Comparison of ENCODE assay signal across 22 mouse cellular contexts in the genomic region with DNA sequence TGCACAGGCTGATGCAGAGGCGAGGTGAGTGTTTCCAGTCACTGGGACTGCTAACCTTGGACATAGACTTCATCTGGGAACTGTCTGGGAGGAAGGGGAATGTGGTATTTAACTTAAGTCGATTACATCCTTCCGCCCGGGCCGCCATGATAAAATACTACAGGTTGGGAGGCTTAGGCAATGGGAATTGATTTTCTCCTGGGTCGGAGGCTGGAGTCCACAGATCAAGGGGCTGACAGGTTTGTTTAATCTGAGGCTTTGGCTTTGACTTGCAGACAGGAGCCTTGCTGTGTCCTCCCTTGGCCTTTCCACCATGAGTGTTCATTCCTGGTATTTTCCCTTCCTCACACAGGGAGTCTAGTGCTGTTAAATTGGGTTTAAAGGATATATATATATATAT. TPM values are rescaled to one million over a fixed set of nuclear protein-coding genes. Genes with fewer than 3 reads are reported as not detected.
DNase-seq lines count a peak whose midpoint lies in the region; ATAC-seq and TF ChIP-seq lines count a peak whose summit lies in the region.
"Had no signal": no experiment of that assay in that cellular context is flagged by ENCODE, and none has a peak within 500 bp of the region (broad histone marks: within the 10 kb centered on the region; RNA-seq: fewer than 3 reads in every experiment).

No protein-coding gene starts in this region.

- no peak overlapping the region for H3K27ac ChIP-seq in liver, adult 2 months (replicated peaks; ENCODE audit: insufficient read depth, low read depth, low read length)
- H3K27ac ChIP-seq in liver, embryonic 12.5 days, result no peak overlapping the region
- H3K27ac ChIP-seq in liver, postnatal 0 days (ENCODE audit: low read depth), result no peak overlapping the region
- H3K27ac ChIP-seq: embryonic facial prominence, embryonic 13.5 days; embryonic facial prominence, embryonic 15.5 days; forebrain, embryonic 10.5 days; forebrain, embryonic 12.5 days had no signal

- no peak for TF ChIP-seq CTCF in liver, adult 2 months (IDR thresholded peaks at IDR 0.05; ENCODE audit: low read depth, low read length)
- no peak for TF ChIP-seq CTCF in liver, postnatal 0 days (IDR thresholded peaks at IDR 0.05; ENCODE audit: low read depth)

- no peak overlapping the region for H3K9ac ChIP-seq in liver, adult 2 months (ENCODE audit: low read depth, low read length)
- no peak overlapping the region for H3K9ac ChIP-seq in liver, embryonic 12.5 days
- H3K9ac ChIP-seq in liver, postnatal 0 days (replicated peaks), result no peak overlapping the region
- H3K9ac ChIP-seq: embryonic facial prominence, embryonic 13.5 days; embryonic facial prominence, embryonic 15.5 days; forebrain, embryonic 12.5 days had no signal

- H3K4me3 ChIP-seq in liver, adult 2 months (ENCODE audit: insufficient read depth, low read depth, low read length), result no peak overlapping the region
- H3K4me3 ChIP-seq in liver, embryonic 12.5 days, result no peak overlapping the region
- no peak overlapping the region for H3K4me3 ChIP-seq in liver, postnatal 0 days (ENCODE audit: low read depth, low read length)
- H3K4me3 ChIP-seq: embryonic facial prominence, embryonic 13.5 days; embryonic facial prominence, embryonic 15.5 days; erythroblast, embryonic 14.5 days; forebrain, embryonic 10.5 days; forebrain, embryonic 12.5 days had no signal

- H3K4me1 ChIP-seq in liver, adult 2 months (ENCODE audit: control insufficient read depth, insufficient read depth, low read length), result peaks cover 2% of the 10 kb centered on the region; the same call in 1 of the 2 replicates
- peaks cover 13% of the 10 kb centered on the region for H3K4me1 ChIP-seq in liver, embryonic 12.5 days
- peaks cover 5% of the 10 kb centered on the region for H3K4me1 ChIP-seq in liver, postnatal 0 days (ENCODE audit: insufficient read depth)

- 38% methylated on average over 6 of the region's 6 CpGs for WGBS in liver, adult 2 months
- 77% methylated on average over 6 of the region's 6 CpGs for WGBS in liver, embryonic 12.5 days (ENCODE audit: insufficient replicate concordance)
- 73% methylated on average over 6 of the region's 6 CpGs for WGBS in liver, postnatal 0 days (ENCODE audit: insufficient replicate concordance)

- no peak for ATAC-seq in liver, embryonic 12.5 days
- peak; percentile 68 for ATAC-seq in liver, postnatal 0 days
- ATAC-seq: forebrain, embryonic 14.5 days; forebrain, embryonic 16.5 days had no signal

- H3K27me3 ChIP-seq in liver, adult 2 months (ENCODE audit: control insufficient read depth, insufficient read depth, low read length), result no peaks in the 10 kb centered on the region
- peaks cover 28% of the 10 kb centered on the region for H3K27me3 ChIP-seq in liver, embryonic 12.5 days (replicated peaks)
- peaks cover 9% of the 10 kb centered on the region; the same call in 1 of the 2 replicates for H3K27me3 ChIP-seq in liver, postnatal 0 days (ENCODE audit: insufficient read depth, low read length)

- H3K9me3 ChIP-seq in liver, embryonic 12.5 days (replicated peaks), result no peaks in the 10 kb centered on the region
- H3K9me3 ChIP-seq in liver, postnatal 0 days (ENCODE audit: low read length), result no peaks in the 10 kb centered on the region
- H3K9me3 ChIP-seq: embryonic facial prominence, embryonic 13.5 days; embryonic facial prominence, embryonic 15.5 days; forebrain, embryonic 10.5 days; forebrain, embryonic 12.5 days had no signal

- peak; percentile 86 for DNase-seq in liver, adult 2 months (ENCODE audit: extremely low read depth, low read depth, low spot score)
- DNase-seq in liver, postnatal 0 days, result peak; percentile 29
- DNase-seq in liver, result no peak
- DNase-seq: adrenal gland, adult 2 months; adrenal gland, postnatal 10 days; adrenal gland, postnatal 25 days; cerebellum, adult 11 months; cerebellum, adult 18-20 months; cerebellum, adult 8-10 months; cerebellum, adult 9-11 months; cerebellum, postnatal 14 days; cerebellum, postnatal 36 days; embryo, embryonic 11 days had no signal

- no peak for TF ChIP-seq POLR2A in liver, adult 2 months (IDR thresholded peaks at IDR 0.05; ENCODE audit: extremely low read depth, insufficient read depth, low read length)

- H3K79me2 ChIP-seq in liver, adult 2 months (ENCODE audit: control insufficient read depth, insufficient read depth, low read length), result no peaks in the 10 kb centered on the region

- H3K36me3 ChIP-seq in liver, adult 2 months (ENCODE audit: control insufficient read depth, insufficient read depth, low read length), result no peaks in the 10 kb centered on the region
- H3K36me3 ChIP-seq in liver, embryonic 12.5 days, result no peaks in the 10 kb centered on the region
- H3K36me3 ChIP-seq in liver, postnatal 0 days (replicated peaks; ENCODE audit: insufficient read depth, low read length), result no peaks in the 10 kb centered on the region
- H3K36me3 ChIP-seq: embryonic facial prominence, embryonic 13.5 days; embryonic facial prominence, embryonic 15.5 days; forebrain, embryonic 10.5 days; forebrain, embryonic 12.5 days had no signal

- H3K4me2 ChIP-seq in liver, embryonic 12.5 days, result no peak overlapping the region
- no peak overlapping the region for H3K4me2 ChIP-seq in liver, postnatal 0 days (ENCODE audit: low read depth, low read length)
- H3K4me2 ChIP-seq: embryonic facial prominence, embryonic 13.5 days; embryonic facial prominence, embryonic 15.5 days; forebrain, embryonic 12.5 days had no signal

- TF ChIP-seq EP300 in liver, postnatal 0 days (IDR thresholded peaks at IDR 0.05; ENCODE audit: low read depth), result no peak

RNA-seq across cellular contexts. Expression of gene Gna14, which starts 5.8 kb away (rescaled TPM):
- 1.3 and 2.7 TPM in 2 replicates for total RNA-seq in liver, adult 2 months (2014; rRNA removed)
- 1.7 and 1.9 TPM in 2 replicates for polyA plus RNA-seq in liver, adult 2 months (2012; rRNA removed)
- polyA plus RNA-seq in liver, embryonic 12.5 days (2016; fragmentation: Nextera tagmentation; extraction: Ambion mirVana), result 1.6 and 1.7 TPM in 2 replicates
- 0.57 and 0.79 TPM in 2 replicates for polyA plus RNA-seq in liver, postnatal 0 days (2015; fragmentation: Nextera tagmentation; extraction: Ambion mirVana)
- total RNA-seq: MEL had no signal
- polyA plus RNA-seq: erythroblast, embryonic 14.5 days had no signal
